Mouse (Mus musculus) ES-E14 (cell line): ENCODE results near the gene Gm13287. TPM values are rescaled to one million over a fixed set of nuclear protein-coding genes. Genes with fewer than 3 reads are reported as not detected.
"Not testable (repeated sequence)": the region's sequence is repeated elsewhere in the genome, so short reads cannot be mapped to it uniquely, and the experiment has no call there.

Experiments
- DNase-seq: peaks from one replicate; pipeline ENCODE4 v3.0.0-alpha.2; 2013; ENCODE audit warnings: low read depth, low spot score
- H3K27ac ChIP-seq: 2 replicates; pipeline ENCODE4 v1.5.1; 2012; ENCODE audit warnings: low read depth, mild to moderate bottlenecking, low read length, moderate library complexity, mixed read lengths; ENCODE audit not compliant: poor library complexity, insufficient read depth, severe bottlenecking
- H3K36me3 ChIP-seq: 2 replicates; pipeline ENCODE4 v1.6.1; 2012; ENCODE audit warnings: mild to moderate bottlenecking, low read length, moderate library complexity, mixed read lengths; ENCODE audit not compliant: control insufficient read depth, poor library complexity, insufficient read depth, severe bottlenecking
- H3K4me1 ChIP-seq, 2 experiments: fragments of 150-350 bp in 1 of 2; sonication (generic) in 1 of 2; 2 replicates each; pipeline ENCODE4 v1.6.1; 2012; ENCODE audit warnings: low read length in 2 of 2, mild to moderate bottlenecking in 1 of 2, mixed read lengths in 1 of 2; ENCODE audit not compliant: control insufficient read depth in 2 of 2, insufficient read depth in 2 of 2, poor library complexity in 1 of 2
- H3K4me3 ChIP-seq, 2 experiments: fragments of 150-350 bp in 1 of 2; sonication (generic) in 1 of 2; 2 replicates each; pipeline ENCODE4 v1.5.1; 2012; ENCODE audit warnings: low read length in 2 of 2, low read depth in 1 of 2, mild to moderate bottlenecking in 1 of 2, mixed read lengths in 1 of 2; ENCODE audit not compliant: insufficient read depth in 1 of 2, poor library complexity in 1 of 2, severe bottlenecking in 1 of 2
- H3K9ac ChIP-seq: 2 replicates; pipeline ENCODE4 v1.6.1; 2012; ENCODE audit warnings: low read depth, mild to moderate bottlenecking, low read length, mixed read lengths; ENCODE audit not compliant: poor library complexity, insufficient read depth, severe bottlenecking
- H3K9me3 ChIP-seq: fragments of 150-350 bp; sonication (generic); 2 replicates; pipeline ENCODE4 v1.6.1; 2012; ENCODE audit warnings: low read depth, mild to moderate bottlenecking, low read length; ENCODE audit not compliant: control insufficient read depth, insufficient read depth
- in situ Hi-C, 2 experiments: fragments of 600-800 bp; cut with MboI; formaldehyde crosslinking; loops; one replicate each; pipeline ENCODE4 v1.15.1; 2025; ENCODE audit warnings: low sequenced_read_pairs in 2 of 2, inconsistent platforms in 1 of 2; ENCODE audit not compliant: unreplicated experiment in 2 of 2
- total RNA-seq: library from RNA; depleted of rRNA; stranded (reverse); fragments of 300-350 nt; gene quantifications from 2 replicates; pipeline ENCODE4 v1.2.3, GENCODE M21; 2012

Gm13287 gene
- total RNA-seq, 1 experiment, result not detected

- in situ Hi-C loops, H3K9ac ChIP-seq, H3K4me3 ChIP-seq, H3K4me1 ChIP-seq, H3K27ac ChIP-seq, DNase-seq, H3K9me3 ChIP-seq, H3K36me3 ChIP-seq: not testable (repeated sequence)
Measured at GRCm38 (mm10) chr4:88785409-88785808, 17.6 kb upstream of the Gm13287 start, which contains the start of gene Gm13276. Gene Gm13276, plus strand, starts transcription at chr4:88785709.

- in situ Hi-C loops, H3K36me3 ChIP-seq, H3K9ac ChIP-seq, H3K4me1 ChIP-seq, DNase-seq, H3K27ac ChIP-seq, H3K9me3 ChIP-seq, H3K4me3 ChIP-seq: not testable (repeated sequence)
Measured at GRCm38 (mm10) chr4:88788402-88788801, 14.7 kb upstream of the Gm13287 start, which contains the start of gene Gm13277. Gene Gm13277, plus strand, starts transcription at chr4:88788632.

- H3K27ac ChIP-seq, H3K36me3 ChIP-seq, H3K4me1 ChIP-seq, in situ Hi-C loops, H3K9me3 ChIP-seq, H3K4me3 ChIP-seq, DNase-seq, H3K9ac ChIP-seq: not testable (repeated sequence)
Measured at GRCm38 (mm10) chr4:88791250-88791649, 11.8 kb upstream of the Gm13287 start, which contains the start of gene Gm13278. Gene Gm13278, plus strand, starts transcription at chr4:88791550.

- DNase-seq, H3K9ac ChIP-seq, H3K4me1 ChIP-seq, in situ Hi-C loops, H3K9me3 ChIP-seq, H3K36me3 ChIP-seq, H3K4me3 ChIP-seq, H3K27ac ChIP-seq: not testable (repeated sequence)
Measured at GRCm38 (mm10) chr4:88793936-88794675, 8.9 kb upstream of the Gm13287 start, which contains the start of gene Gm13275. Gene Gm13275, plus strand, starts transcription at chr4:88794487.

- H3K4me1 ChIP-seq, H3K9ac ChIP-seq, H3K27ac ChIP-seq, H3K4me3 ChIP-seq, H3K36me3 ChIP-seq, DNase-seq, H3K9me3 ChIP-seq, in situ Hi-C loops: not testable (repeated sequence)
Measured at GRCm38 (mm10) chr4:88797097-88797496, 6.0 kb upstream of the Gm13287 start, which contains the start of gene Gm13279. Gene Gm13279, plus strand, starts transcription at chr4:88797397.

GRCm38 (mm10) chr4:88799365-88799764, 3.7 kb upstream of the Gm13287 start, which contains the start of gene Gm13285:
Gene Gm13285, plus strand, starts transcription at chr4:88799665.
- H3K9ac ChIP-seq, H3K4me1 ChIP-seq, H3K27ac ChIP-seq, H3K36me3 ChIP-seq, DNase-seq, in situ Hi-C loops, H3K4me3 ChIP-seq, H3K9me3 ChIP-seq: not testable (repeated sequence)

- H3K4me1 ChIP-seq, in situ Hi-C loops, H3K36me3 ChIP-seq, H3K9me3 ChIP-seq, H3K9ac ChIP-seq, H3K27ac ChIP-seq, H3K4me3 ChIP-seq, DNase-seq: not testable (repeated sequence)
Measured at GRCm38 (mm10) chr4:88805231-88805630, 2.2 kb downstream of the Gm13287 start, which contains the start of gene Gm13288. Gene Gm13288, plus strand, starts transcription at chr4:88805531.

GRCm38 (mm10) chr4:88805761-88806160, 2.7 kb downstream of the Gm13287 start:
- H3K4me3 ChIP-seq, H3K36me3 ChIP-seq, H3K9ac ChIP-seq, H3K27ac ChIP-seq, H3K9me3 ChIP-seq, in situ Hi-C loops, H3K4me1 ChIP-seq, DNase-seq: not testable (repeated sequence)
